Mouse (Mus musculus) kidney, adult 11 months (tissue): ENCODE measurements around the gene Prickle1.
A peak's percentile ranks its signal among the peaks of the same experiment; 100 is the strongest.

ENCODE experiments used
- DNase-seq: peaks from one replicate; pipeline ENCODE4 v3.0.0; 2022

Prickle1 gene

GRCm38 (mm10) chr15:93595746-93596145 lies at the start of gene Prickle1:
Gene Prickle1 (minus strand): TSS chr15:93595891.
- peak; percentile 82 for DNase-seq

DNA sequence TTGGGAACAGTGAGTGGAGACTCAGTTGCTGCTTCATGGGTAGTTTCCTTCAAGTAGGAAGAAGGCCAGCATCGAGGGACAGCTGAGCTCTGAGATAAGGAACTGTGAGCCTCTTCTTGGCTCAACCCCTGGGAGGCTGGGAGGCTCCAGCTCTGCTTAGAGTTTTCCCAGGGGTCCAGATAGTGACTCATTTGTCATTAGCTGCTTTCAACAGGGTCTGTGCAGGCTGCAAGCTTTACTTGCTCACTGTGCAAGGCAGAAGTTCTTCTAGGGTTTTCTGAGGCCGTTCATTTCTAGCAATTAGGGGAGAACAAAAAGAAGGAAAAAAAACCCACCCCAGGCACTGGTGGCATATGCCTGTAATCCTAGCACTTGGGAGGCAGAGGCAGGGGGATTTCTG lies 44.5 kb upstream of the Prickle1 start:
- no peak for DNase-seq

GRCm38 (mm10) chr15:93636976-93637375 lies 41.3 kb upstream of the Prickle1 start:
- no peak for DNase-seq

DNA sequence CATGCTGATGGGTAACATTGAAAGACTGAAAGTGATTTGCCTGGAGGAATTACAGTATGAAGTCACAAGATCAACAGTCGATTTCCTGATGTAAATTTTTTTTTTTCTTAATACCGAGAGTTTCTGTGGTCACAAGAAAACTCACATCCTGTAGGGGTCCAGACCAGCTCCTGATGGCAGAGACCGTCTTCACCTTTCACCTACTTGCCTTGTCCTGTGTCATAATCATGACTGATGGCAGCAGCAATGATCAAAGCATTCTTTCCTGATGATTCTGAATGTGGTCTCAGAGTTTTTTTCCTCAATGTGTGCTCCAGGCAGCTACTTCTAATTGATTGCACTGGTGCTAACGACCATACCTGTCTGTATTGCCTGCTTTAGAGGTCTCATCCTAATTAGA lies 39.9 kb upstream of the Prickle1 start:
- DNase-seq, result no peak

DNA sequence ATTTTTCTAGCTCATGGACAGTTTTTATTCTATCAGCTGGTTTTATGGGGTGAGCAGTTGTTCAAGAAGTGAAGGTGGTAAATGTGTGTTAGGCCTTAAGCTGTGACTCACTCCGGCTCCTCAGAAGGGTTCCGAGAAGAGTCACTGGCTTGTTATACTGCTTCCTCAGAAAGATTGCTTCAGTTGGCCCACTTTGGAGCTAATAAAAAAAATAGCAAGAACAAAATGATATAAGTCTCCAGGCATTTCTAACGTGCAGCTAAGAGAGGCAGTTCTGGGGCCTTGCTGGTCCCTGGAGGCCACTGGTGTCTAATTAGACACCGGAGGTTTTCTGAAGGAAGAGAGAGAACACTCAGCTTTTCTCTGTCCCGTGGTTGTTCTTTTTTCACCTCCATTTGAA lies 38.8 kb upstream of the Prickle1 start:
- no peak for DNase-seq

DNA sequence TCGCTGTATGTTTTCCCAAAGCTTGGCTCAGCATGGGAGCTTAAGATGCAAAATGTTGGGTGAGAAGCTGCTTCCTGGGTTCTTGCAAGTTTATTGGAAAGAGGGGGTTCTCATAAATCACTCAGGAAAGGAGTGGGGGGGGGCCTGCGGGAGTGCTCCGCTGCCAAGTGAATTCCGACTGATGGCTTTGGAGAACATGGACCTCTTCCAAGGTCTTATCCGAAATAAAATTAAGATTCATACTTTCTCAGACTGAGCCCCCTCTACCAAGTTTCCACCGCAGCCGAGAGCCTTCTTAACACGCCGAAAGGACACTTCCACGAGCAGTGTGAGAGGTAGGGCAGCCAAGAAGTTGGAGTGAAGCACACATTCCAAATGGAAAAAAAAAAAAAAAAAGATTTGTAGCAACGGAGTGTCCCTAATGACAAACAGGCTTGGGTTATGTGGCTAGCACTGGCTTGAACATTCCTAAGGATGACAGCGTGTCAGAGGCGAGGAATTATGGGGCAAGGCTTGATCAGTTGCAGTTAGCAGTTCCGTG lies 34.4 kb upstream of the Prickle1 start:
- no peak for DNase-seq

DNA sequence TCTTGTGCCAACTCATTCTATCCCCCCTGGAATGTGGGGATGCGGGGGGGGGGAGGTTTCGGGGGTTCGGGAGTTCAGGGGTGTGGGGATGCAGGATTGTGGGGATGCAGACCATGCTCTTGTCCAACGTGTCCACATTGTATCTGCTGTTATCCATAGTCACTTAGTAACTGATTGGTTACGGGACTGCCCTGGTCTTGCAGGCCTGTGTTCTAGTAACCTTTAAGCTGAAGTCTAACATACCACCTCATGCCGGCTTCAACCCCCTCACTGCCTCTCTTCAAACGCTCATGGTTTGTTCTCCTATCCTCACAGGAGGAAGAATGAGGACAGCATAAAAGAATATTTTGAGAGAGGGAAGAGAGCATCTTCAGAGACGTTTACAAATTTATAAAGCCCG lies 33.5 kb upstream of the Prickle1 start:
- DNase-seq, result no peak

GRCm38 (mm10) chr15:93627836-93628797 lies 32.4 kb upstream of the Prickle1 start:
- DNase-seq, result no peak

- no peak for DNase-seq
These were observed 23.9 kb upstream of the Prickle1 start for GRCm38 (mm10) chr15:93619551-93619950.

DNA sequence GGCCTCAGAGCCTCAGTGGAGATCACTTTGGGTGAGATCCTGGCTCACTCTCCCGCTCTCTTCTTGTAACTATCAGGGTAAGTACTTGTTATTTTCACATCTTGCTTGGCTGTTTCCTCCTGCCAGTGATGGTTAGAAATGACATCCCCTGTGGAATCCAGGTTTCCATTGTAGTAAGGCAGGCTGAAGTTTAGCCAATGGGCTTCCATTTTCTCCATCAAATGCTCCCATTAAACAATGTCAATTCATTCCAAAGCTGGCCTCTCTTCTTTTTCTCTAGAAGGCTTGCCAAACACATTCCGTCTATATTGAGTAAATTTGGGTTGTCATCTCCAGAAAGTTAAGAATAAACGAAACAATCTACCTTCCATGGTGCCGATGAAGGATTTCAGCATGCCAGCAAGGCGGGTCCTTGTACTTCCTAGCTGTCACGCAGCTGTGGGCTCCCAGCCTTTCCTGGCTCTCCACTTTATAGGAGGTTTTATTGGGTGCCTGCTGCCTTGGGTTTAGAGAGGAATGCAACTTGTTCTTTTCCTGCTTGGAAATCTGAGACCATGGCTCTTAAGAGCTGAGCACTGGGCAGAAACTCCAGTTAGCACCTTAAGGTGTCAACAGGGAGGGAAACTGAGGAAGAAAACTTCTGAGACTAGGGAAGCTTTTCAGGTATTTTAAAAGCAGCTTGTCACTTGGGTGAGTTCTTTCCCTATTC lies 22.9 kb upstream of the Prickle1 start:
- no peak for DNase-seq

DNA sequence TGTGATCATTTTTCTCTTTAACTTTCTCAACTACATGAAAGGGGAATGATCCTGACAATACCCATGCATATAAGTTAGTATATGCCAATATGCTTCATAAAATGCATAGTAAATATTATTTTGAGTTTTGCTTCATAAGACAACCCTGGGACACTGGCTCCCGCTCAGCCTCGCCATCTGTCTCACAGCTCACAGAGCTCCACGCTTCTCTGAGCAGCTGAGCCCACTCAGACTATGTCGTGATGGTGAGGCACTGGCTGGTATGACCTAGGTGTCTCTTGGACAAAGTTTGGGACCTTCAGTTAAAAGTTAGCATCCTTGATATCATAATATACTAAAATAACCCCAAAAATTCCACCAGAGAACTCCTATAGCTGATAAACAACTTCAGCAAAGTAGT lies 20.6 kb upstream of the Prickle1 start:
- DNase-seq, result no peak

DNA sequence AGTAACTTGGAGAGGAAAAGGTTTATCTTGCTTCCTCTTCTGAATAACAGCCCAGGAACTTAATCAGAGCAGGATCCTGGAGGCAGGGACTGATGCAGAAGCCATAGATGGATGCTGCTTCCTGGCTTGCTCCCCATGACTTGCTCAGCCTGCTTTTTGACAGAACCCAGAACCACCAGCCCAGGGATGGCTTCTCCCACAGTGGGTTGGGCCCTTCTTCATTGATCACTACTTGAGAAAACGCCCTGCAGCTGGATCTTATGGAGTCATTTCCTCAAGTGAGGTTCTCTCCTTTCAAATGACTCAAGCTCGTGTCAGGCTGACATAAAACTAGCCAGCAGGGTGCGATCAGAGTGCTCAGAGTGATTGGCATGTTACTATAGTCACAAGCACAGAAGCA lies 19.3 kb upstream of the Prickle1 start:
- DNase-seq, result no peak

DNA sequence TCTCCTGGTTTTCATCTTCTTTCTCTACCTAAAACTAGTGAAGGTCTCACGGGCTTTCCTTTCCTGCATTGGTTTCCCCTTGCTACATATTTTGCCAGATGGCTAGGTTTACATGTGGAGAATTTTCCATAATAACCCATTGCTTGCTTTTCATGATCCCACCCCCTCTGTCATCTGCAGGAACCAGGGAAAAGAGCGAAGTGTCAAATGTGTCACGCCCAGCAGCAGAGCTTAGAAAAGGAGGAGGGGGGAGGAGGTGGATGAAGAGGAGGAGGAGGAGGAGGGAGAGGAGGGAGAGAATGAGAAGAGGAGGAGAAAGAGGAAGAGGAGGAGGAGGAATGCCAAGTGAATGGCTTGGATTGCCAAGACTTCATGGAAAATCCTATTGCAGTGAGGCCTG lies 17.9 kb upstream of the Prickle1 start:
- DNase-seq, result no peak

- DNase-seq, result no peak
These were observed 16.0 kb upstream of the Prickle1 start for GRCm38 (mm10) chr15:93611536-93612300.

DNA sequence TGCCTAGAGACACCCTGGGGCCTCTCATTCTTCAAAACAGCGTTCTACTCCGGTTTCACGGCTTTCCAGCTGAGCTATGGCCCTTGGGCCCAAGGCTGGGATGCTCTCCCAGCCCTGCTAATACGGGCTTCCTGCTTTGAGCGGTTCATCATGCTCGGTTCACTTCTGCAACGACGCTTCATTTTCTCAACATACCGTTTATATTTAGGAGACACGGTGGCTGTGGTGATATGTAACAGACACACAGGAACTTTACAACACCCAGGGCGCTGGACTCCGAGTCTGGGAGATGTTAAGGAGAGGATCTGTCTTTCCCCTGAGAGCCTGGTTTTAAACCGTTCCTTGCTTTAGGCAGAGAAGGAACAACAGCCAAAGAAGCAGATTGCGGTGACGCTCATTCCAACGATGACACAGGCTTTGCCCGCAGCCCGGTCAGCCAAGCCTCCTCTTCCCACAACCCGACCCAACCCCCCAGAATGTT lies 15.1 kb upstream of the Prickle1 start:
- DNase-seq, result no peak

GRCm38 (mm10) chr15:93610288-93610687 lies 14.6 kb upstream of the Prickle1 start:
- no peak for DNase-seq

GRCm38 (mm10) chr15:93602850-93603249 lies 7.2 kb upstream of the Prickle1 start:
- no peak for DNase-seq

GRCm38 (mm10) chr15:93601461-93602015 lies 5.8 kb upstream of the Prickle1 start:
- DNase-seq, result no peak

DNA sequence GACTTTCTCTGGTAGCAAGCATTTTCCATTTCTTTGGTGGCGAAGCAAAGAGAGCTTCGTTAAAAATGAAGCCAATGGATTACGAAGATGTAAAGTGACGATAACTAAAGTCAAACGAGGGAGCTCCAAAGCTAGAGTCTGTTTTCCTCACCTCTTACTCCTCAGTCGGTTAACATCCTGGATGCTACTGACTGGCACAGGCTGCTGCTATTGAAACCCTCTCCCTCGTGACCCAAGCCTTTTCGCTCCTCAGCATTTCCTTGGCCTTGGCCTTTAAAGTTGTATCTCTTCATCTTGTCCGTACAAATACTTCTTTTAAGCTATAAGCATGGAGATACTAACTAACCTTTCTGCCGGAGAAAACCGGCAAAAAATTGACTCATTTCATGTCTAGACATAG lies 1.3 kb upstream of the Prickle1 start:
- no peak for DNase-seq

GRCm38 (mm10) chr15:93596285-93596684 lies 594 bp upstream of the Prickle1 start:
- DNase-seq, result peak; percentile 74

DNA sequence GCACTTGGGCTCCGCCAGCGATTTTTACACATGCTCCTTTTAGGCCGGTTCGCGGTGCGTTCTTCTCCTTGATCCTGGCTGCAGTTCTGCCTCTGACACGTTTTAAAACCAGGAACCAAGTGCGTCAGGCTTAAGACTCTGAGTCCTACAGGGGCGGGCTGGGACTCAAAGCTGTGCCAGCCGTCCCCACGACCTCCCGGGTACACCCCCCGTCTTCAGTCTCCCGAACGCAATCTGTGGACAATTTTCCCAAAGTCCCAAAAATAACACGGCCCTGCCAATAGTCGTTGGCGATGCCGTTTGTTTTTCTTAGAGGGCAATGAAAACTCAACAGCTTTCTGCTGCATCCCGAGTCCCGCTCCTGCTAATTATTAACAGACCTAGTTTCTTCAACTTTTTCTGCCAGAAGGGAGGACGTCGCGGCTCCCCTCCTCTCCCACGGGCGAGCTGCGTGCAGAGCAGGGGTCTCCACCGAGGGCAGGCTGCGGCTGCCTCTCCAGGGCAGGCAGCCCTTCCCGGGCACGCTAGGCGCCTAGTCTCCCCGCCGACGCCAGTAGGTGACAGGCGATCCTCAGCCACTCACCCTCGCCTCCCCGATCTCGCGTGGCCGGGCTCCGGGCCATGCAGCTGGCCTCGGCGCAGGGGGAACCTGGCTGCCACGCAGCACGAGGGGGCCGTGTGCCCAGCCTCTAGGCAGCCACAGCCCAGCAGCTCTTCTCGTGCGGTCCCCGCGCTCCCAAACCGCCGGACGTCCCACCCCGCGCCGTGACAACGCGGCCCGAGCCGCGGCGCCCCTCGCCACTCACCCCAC lies 598 bp downstream of the Prickle1 start:
- DNase-seq, result peak; percentile 69
